Mouse (Mus musculus) left cerebral cortex, adult 18-20 months (tissue): Measurements from ENCODE around the gene Eif4e. TPM values are rescaled to one million over a fixed set of nuclear protein-coding genes. Genes with fewer than 3 reads are reported as not detected.

Experiments used
- DNase-seq, 2 experiments: peaks; one replicate each; pipeline ENCODE4 v3.0.0; 2021 to 2022; ENCODE audit warnings: low spot score in 2 of 2, mixed read lengths in 1 of 2
- long read RNA-seq, 2 experiments: library from polyadenylated mRNA; stranded (forward); transcript quantifications; one replicate each; pipeline ENCODE4 v2.0.0; 2021
- total RNA-seq, 2 experiments: library from RNA; stranded (reverse); gene quantifications; 2 replicates each; pipeline ENCODE4 v1.2.3; 2021

Eif4e gene
- total RNA-seq: 100 to 1,000 TPM; 189 to 215 TPM
- long read RNA-seq, experiment 1, transcript Eif4e-204 (7 exons, 1,421 nt): major isoform, 178 of 212 reads
- long read RNA-seq, experiment 1, partial matches to known transcripts: 14 of 212 reads
- long read RNA-seq, experiment 1, other reads (novel, unspliced or antisense): 20 of 212 reads
- long read RNA-seq, experiment 2, transcript Eif4e-204 (7 exons, 1,421 nt): major isoform, 133 of 145 reads
- long read RNA-seq, experiment 2, partial matches to known transcripts: 6 of 145 reads
- long read RNA-seq, experiment 2, other reads (novel, unspliced or antisense): 6 of 145 reads

GRCm38 (mm10) chr3:138526073-138526915 is at the start of gene Eif4e:
Gene Eif4e, plus strand, starts transcription at chr3:138526179.
- DNase-seq: peak in 1 of 2 experiments; percentile 12

GRCm38 (mm10) chr3:138479489-138479888 is 46.5 kb upstream of the Eif4e start:
- no peak for DNase-seq

GRCm38 (mm10) chr3:138481526-138482284 is 44.3 kb upstream of the Eif4e start:
- DNase-seq: no peak

- DNase-seq: no peak
Measured at GRCm38 (mm10) chr3:138483240-138483639, 42.7 kb upstream of the Eif4e start.

GRCm38 (mm10) chr3:138488584-138489326 is 37.2 kb upstream of the Eif4e start:
- DNase-seq: peak; percentile 18 to 32

- peak; percentile 95 to 96 for DNase-seq
Measured at GRCm38 (mm10) chr3:138489327-138490033, 36.5 kb upstream of the Eif4e start, which contains the start of gene Metap1. Gene Metap1, minus strand, starts transcription at chr3:138489515.

GRCm38 (mm10) chr3:138490034-138490337 is 36.0 kb upstream of the Eif4e start:
- no peak for DNase-seq

GRCm38 (mm10) chr3:138493668-138494067 is 32.3 kb upstream of the Eif4e start:
- DNase-seq: no peak

- DNase-seq: no peak
Measured at GRCm38 (mm10) chr3:138494565-138494964, 31.4 kb upstream of the Eif4e start.

GRCm38 (mm10) chr3:138495166-138496145 is 30.5 kb upstream of the Eif4e start:
- peak; percentile 22 to 34 for DNase-seq

GRCm38 (mm10) chr3:138498731-138499130 is 27.2 kb upstream of the Eif4e start:
- DNase-seq: no peak

GRCm38 (mm10) chr3:138499854-138500740 is 25.9 kb upstream of the Eif4e start:
- no peak for DNase-seq

GRCm38 (mm10) chr3:138503754-138504153 is 22.2 kb upstream of the Eif4e start:
- no peak for DNase-seq

GRCm38 (mm10) chr3:138506749-138507148 is 19.2 kb upstream of the Eif4e start:
- DNase-seq: peak; percentile 37 to 53

- DNase-seq: no peak
Measured at GRCm38 (mm10) chr3:138509581-138509980, 16.4 kb upstream of the Eif4e start.

GRCm38 (mm10) chr3:138510471-138510870 is 15.5 kb upstream of the Eif4e start:
- DNase-seq: no peak

- DNase-seq: no peak
Measured at GRCm38 (mm10) chr3:138513243-138513642, 12.7 kb upstream of the Eif4e start.

GRCm38 (mm10) chr3:138514749-138515148 is 11.2 kb upstream of the Eif4e start:
- no peak for DNase-seq
